Mouse (Mus musculus) lung, adult 18-20 months (tissue): ENCODE data around the gene Pygl.
"Not testable (repeated sequence)": the region's sequence is repeated elsewhere in the genome, so short reads cannot be mapped to it uniquely, and the experiment has no call there.

Experiments
- DNase-seq, 2 experiments: peaks; one replicate each; pipeline ENCODE4 v3.0.0; 2022; ENCODE audit warnings: mixed read lengths in 2 of 2

Gene Pygl

GRCm38 (mm10) chr12:70227121-70227932 is 4.0 kb downstream of the Pygl start:
- peak; percentile 90 to 92 for DNase-seq

DNA sequence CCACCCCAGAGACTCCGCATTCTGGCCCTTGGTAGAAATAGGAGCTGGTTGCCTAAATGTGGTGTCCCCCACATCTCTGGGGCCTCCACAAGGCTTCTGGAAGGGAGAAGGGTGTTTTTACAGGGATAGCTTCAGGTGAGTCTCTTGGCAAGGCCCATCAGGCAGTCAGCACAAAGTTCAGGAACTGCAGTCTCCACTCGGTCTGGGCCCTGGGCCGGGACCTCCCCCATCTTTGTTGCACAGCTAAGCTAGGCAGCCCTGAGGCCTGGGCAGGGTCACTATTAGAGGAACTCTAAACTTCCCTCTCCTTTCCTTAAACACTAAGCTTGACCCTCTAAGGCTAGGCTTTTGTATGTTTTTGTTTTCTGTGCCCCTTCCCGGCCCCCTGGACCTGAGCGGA is 4.6 kb downstream of the Pygl start:
- peak in 1 of 2 experiments; percentile 5 for DNase-seq

- DNase-seq: no peak
These were observed 8.0 kb downstream of the Pygl start for GRCm38 (mm10) chr12:70223331-70223730.

- no peak for DNase-seq
These were observed 9.9 kb downstream of the Pygl start for GRCm38 (mm10) chr12:70221425-70221824.

GRCm38 (mm10) chr12:70218795-70219540 is 12.3 kb downstream of the Pygl start:
- DNase-seq: peak in 1 of 2 experiments; percentile 34

DNA sequence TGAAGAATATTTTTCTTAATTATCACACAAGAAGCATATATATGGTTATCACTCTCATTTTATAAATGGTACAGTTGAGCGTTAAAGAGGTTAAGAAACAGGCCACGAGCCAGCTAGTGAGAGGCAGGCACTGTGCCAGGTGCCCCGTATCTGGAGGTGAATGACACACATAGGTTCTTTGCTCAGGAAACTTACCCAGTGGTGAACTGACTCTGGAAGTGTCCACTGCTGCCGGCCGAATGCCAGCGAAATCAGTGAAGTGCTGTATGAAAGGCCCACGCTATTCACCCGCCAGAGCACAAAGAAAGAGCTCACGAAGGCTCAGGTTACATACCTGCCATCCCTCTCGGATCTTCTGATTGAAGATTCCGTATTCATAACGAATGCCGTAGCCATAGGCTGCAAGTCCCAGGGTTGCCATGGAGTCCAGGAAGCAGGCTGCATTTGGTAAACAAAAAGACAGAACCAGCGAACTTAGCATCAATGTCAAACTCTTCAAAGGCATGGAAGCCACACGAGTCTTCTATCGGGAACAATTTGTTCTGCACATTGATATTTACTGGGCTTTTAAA is 15.0 kb downstream of the Pygl start:
- peak in 1 of 2 experiments; percentile 28 for DNase-seq

DNA sequence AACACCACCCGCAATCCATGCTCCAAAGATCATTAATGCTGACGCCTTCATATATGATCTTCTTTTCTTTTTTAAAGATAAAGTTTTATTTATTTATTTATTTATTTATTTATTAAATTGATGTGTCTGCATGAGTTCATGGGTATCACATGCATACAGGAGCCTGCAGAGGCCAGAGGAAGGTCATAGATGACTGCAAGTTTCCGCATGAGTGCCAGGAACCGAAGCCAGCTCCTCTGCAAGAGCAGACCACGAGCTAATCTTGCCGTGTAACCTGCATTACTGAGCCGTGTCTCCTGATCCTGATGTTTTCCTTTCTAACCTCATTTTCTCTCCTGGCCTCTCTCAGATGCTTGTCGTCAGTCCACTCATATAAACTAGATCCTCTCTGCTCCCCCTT is 17.0 kb downstream of the Pygl start:
- no peak for DNase-seq

GRCm38 (mm10) chr12:70213601-70214000 is 17.7 kb downstream of the Pygl start:
- no peak for DNase-seq

DNA sequence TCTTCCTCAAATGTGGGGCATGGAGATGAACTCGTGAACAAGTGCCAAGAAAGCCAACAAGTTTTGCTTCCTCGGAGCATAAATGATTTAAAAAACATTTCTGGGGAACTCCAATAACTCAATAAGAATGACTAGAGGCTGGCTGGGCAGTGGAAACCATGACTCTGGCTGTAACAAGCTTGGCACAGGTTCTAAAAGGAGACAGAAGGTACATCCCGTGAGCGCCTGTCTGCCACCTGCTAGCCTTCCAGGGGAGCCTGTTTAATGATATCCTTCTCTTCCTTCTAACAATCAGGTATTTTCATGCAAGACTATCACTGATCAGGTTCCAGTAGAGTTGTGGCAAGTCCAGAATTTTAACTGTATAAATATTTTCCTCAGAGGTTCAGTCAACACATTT is 18.8 kb downstream of the Pygl start:
- DNase-seq: no peak

DNA sequence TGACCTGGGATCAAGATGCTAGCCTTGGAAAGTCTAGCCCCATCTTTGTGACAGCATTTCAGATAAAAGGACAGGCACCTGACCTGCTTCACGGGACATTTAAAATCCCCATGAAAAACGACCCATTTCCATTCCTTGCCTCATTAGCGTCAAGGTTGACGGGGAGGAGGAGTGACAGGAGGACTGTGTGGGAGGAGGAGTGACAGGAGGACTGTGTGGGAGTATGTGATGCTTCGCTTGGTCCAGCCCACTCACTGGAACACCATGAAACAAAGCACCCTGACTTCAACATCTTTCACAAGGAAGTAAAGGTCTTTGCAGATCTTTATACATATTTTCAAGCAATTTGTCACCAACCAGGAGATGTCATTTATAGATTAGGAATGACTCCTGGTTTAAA is 23.1 kb downstream of the Pygl start:
- DNase-seq: no peak

GRCm38 (mm10) chr12:70204433-70204832 is 26.9 kb downstream of the Pygl start:
- no peak for DNase-seq

DNA sequence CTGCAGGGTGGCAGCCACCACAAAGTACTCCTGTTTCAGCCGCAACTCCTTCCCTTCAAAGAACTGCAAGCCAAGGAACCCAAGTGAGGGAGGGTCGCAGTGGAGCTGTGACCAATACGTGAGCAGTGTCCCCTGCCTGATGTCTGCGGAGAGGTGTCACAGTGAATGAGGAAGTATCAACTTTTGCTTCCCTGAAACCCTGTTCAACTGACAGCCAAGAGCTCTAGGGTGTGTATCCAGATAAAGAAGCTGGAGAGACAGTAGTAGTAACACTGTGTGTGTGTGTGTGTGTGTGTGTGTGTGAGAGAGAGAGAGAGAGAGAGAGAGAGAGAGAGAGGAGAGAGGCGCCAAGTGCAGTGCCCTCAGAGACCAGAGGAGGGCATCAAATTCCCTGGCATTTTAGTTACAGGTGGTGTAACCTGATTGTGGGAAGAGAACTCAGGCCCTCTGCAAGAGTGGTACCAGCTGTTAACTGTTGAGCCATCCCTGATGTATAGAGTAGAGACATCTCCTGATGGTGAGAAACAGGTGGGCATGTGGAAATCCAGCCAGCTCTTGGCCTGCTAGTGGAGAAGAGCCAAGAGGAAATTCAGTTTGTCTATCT is 29.3 kb downstream of the Pygl start:
- DNase-seq: no peak

- DNase-seq: no peak
These were observed 34.9 kb downstream of the Pygl start for GRCm38 (mm10) chr12:70196341-70196740.

GRCm38 (mm10) chr12:70195426-70195825 is 35.9 kb downstream of the Pygl start:
- no peak for DNase-seq

DNA sequence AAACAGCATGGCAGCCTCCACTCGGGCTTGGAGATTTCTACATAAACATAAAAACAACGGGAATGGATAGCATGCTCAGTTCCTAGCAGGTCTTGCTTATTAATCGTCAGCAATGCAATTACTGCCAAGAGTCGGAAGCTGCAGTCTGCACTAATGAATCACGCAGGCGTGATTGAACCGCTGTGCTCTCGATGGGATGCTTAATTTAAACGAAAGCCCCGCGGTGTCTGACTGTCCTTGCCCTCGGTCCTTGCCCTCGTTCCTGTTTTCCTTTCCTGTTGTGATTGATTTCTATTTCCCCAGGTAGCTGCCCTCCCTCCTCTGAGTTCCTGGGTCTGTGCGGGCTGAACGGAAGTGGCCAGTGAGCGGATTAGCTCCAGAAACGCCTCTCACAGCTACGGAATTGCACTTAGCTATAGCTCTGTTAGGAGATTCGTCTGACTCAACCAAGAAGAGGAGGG is 39.0 kb downstream of the Pygl start:
- DNase-seq: no peak

DNA sequence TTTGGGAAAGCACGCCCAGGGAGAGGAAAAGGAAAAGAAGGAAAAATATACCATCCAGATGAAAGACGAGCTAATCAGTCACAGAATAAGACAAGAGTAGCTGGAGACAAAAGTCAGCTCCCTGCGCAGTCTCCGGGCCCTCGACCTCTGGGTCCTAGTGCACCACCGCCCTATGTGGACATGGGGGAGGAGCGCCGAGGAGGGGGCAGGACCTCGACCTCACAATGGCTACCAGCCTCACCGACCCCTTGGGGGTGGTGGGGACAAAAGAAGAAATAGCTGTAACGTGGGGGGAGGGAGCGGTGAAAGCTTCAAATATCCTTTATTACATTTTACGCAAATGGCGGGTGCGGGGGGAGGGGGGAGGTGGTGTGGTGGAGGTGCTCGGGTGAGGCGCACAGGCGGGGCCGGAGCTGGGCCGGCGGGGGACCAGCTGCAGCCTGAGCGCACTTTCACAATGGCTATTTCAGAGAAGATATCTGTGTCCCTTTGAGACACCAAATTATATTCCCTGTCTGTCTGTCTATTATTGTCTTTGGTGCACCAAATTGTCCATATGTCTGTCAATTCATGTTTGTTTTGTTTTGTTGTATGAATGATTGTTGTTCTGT is 47.0 kb downstream of the Pygl start:
- no peak for DNase-seq

DNA sequence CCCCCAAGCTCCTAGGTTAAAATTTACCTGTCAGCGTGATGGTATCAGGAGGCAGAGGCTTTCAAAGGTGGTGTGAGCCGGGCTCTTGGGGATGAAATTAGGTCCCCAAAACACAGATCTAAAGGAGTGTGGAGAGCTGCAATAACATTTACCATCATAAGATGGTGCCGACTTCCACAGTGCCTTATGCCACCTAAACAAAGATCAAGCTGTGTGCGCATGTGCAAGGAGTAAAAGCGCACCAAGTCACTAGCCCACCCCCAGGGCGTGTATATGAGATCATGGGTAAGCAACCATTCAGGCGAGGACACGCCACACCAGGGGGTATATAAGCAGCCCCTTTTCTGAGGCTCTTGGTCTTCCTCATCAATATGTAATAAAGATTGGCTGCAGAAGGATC is 47.8 kb downstream of the Pygl start:
- not testable (repeated sequence) for DNase-seq

DNA sequence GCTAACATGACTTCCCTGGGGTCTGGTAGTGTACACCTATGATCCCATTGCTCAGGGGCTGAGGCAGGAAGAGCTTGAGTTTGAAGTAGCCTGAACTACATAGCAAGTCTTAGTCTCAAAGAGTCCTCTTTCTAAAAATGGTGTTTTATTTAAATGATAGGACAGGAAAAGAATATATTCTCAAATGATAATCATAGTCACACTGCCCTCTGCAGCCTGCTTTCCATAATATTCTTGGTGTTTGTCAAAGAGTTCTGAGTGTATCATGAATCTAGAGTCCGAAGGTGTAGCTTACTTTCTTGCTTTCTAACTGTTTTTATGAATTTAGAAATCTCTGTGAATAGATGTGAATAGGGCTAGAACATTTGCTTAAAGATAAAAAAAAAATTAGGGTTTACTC is 61.3 kb downstream of the Pygl start:
- DNase-seq: no peak

- no peak for DNase-seq
These were observed 63.3 kb downstream of the Pygl start for GRCm38 (mm10) chr12:70167950-70168349.

DNA sequence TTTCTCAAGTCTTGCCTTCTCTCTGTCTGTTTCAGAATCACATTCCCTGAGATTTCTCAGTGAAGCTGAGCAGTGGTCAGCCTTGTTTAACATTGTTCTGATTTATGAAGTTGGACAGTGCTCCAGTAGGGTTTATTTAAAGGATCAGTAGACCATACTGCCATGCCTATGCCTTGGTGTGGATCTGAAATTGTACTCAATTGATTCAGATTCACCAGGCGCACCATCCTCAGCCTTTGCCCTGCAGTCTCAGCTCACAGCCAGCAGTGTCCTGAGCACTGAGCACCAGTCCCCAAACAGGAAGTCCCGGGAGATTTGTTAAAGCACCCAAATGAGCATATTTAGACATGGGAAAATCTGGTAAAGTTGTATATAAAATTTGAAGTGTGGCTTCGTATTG is 66.5 kb downstream of the Pygl start:
- DNase-seq: no peak

GRCm38 (mm10) chr12:70161057-70161456 is 70.2 kb downstream of the Pygl start:
- DNase-seq: no peak

DNA sequence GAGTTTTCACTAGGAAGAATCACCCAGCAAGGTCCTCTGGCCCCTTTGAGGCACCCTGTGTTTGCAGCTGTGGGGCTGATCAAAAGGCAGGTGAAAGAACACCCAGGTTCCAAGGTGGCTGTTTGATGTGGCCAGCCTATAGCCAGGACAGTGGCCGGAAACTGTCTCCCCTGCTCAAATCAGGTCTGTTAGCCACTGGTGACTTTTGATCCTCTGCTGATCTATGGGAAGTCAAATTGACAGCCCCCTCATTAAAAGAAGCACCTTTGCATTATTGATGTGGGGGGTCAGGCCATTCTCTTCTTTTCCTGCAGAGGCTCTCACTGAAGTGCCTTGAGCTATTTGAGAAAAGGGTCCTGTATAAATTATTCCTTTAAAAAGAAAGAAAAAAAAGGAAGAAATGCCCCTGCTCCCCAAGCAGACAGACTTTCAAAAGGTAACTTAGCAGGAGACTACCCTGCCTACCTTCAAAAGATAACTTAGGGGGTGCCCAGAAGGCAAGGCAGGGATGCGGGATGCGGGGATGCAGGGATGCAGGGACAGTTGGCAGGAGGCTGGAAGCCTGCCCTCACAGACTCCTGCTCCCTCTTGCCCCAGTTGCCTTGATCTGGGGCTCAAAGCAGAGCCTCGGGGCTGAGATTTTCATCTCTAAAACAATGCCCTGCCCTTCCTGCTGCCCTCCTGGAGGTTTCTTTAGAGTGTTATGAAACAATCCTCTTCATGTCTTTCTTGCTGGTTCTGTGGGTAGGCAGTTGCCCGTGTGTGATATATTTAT is 73.8 kb downstream of the Pygl start:
- no peak for DNase-seq
